Mouse (Mus musculus): ENCODE results near the gene Sppl3.

DNA sequence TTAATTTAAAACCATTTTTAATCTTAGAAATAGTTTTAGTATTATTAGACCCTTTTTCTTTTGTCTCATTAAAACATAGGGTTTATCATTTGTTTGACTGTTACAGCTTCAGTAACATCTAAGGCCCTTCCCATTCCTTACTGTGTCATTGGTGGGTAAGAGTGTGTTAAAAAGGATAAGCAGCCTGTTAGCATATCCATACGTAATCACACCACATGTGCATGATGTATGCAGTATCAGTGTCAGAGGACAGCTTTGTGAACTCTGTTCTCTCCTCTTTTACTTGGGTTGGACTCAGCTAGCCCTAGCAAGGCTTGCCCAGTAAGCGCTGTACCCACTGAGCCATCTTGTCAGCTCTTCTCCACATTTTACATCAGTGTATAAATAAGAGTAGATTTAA, 26.2 kb downstream of the Sppl3 start:
- no peak for TF ChIP-seq POLR2A (IDR thresholded peaks at IDR 0.05; ENCODE audit: insufficient read depth, low read length)
- no peak for TF ChIP-seq CTCF (IDR thresholded peaks at IDR 0.05; ENCODE audit: low read depth, low read length)
- no peak for TF ChIP-seq EP300 (IDR thresholded peaks at IDR 0.05; ENCODE audit: insufficient read depth, low read depth, low read length)

All from ES-Bruce4 (cell line).